Mouse (Mus musculus) bone marrow, adult 2 months (tissue): ENCODE measurements at regions not wholly inside any gene's neighbourhood (a gene's known extent, or its start where the extent isn't known, plus 50 kb on each side); places are given as distances from the start of the nearest gene placed in this dataset.

Experiments used
- CTCF ChIP-seq: fragments of 200-500 bp; IDR thresholded peaks from 2 replicates; pipeline ENCODE4 v1.5.1; 2011; ENCODE audit warnings: low read length, control low read depth; ENCODE audit not compliant: control insufficient read depth, insufficient read depth
- POLR2A ChIP-seq: fragments of 200-500 bp; IDR thresholded peaks from 2 replicates; pipeline ENCODE4 v1.6.1; 2011; ENCODE audit warnings: low read depth, mild to moderate bottlenecking, control low read depth, low read length, borderline replicate concordance; ENCODE audit not compliant: control insufficient read depth

DNA sequence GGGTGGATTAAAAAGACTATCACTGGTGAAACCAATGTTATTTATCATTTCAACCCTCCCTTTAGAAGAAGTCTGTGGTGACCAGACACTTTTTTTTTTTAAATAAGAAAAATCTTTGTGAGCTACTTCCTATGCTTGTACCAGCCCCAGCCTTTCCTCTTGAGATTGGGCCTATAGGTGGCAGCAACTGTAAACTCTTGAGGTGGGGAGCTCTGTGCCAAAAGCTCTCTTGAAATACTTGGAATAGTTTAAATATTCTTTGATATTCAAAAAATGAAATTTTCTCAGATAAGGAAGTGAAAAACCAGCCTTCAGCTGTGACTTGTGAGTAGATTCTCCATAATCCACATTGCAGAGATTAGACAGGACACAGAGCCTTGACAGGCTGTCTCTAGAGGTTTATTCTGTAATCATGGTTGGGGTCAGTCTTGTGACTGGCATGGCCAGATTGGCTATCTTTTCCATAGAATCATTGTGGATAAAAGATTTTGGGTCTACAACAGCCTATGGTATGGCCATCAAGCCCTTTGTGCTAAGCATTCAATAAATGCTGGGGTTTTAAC is 216.7 kb downstream of the Ndfip2 start:
- TF ChIP-seq CTCF (no peak), POLR2A (no peak)
